Comparison of ENCODE assay signal across 18 mouse cellular contexts in the genomic region with DNA sequence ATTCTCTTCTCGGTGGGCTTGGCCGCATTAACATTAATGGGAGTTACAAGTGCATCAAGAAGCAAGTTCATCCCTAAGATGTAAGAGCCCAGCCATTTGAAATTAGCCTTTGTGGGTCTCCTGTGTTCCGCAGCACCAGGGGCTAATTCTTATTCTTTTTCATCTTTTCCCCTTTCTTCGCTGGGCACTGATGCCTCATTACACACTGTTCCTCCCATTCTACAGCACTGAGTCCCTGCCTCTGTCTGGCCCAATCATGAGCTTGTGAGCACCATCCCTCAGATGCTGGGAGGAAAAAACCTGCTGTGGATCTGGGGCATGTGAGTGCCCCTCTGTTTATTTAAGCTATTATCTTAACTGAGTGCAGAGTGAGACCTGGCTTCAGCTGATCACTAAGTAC.
"Had no signal": no experiment of that assay in that cellular context is flagged by ENCODE, and none has a peak within 500 bp of the region (broad histone marks: within the 10 kb centered on the region; RNA-seq: fewer than 3 reads in every experiment).

No protein-coding gene starts in this region.

- ATAC-seq: liver, embryonic 12.5 days had no signal

- H3K4me1 ChIP-seq: liver, embryonic 12.5 days; neural tube, embryonic 13.5 days; neural tube, embryonic 15.5 days; stomach, embryonic 15.5 days had no signal

- H3K27ac ChIP-seq: liver, embryonic 12.5 days; liver, embryonic 14.5 days; midbrain, embryonic 12.5 days; neural tube, embryonic 13.5 days; neural tube, embryonic 15.5 days; stomach, embryonic 15.5 days; stomach, postnatal 0 days had no signal

- H3K9me3 ChIP-seq: liver, embryonic 12.5 days; midbrain, embryonic 12.5 days; neural tube, embryonic 15.5 days; stomach, embryonic 15.5 days had no signal

- H3K27me3 ChIP-seq: midbrain, embryonic 12.5 days; neural tube, embryonic 13.5 days; neural tube, embryonic 15.5 days; stomach, embryonic 15.5 days had no signal

- H3K9ac ChIP-seq: liver, embryonic 12.5 days; liver, embryonic 14.5 days; lung, embryonic 14.5 days; midbrain, embryonic 12.5 days; neural tube, embryonic 13.5 days; neural tube, embryonic 15.5 days; stomach, embryonic 15.5 days had no signal

- DNase-seq: lung, adult 18-20 months; lung, embryonic 14.5 days; lung, postnatal 10 days; lung, postnatal 4 days; retina, postnatal 1 day; right cerebral cortex, adult 18-20 months; right cerebral cortex, postnatal 25 days; thymus, adult 2 months; thymus, postnatal 25 days; thymus, postnatal 4 days had no signal

- H3K4me3 ChIP-seq: liver, embryonic 12.5 days; midbrain, embryonic 12.5 days; myocyte; neural tube, embryonic 13.5 days; neural tube, embryonic 15.5 days; stomach, embryonic 15.5 days had no signal

- H3K4me2 ChIP-seq: liver, embryonic 12.5 days; lung, embryonic 14.5 days; midbrain, embryonic 12.5 days; neural tube, embryonic 13.5 days; neural tube, embryonic 15.5 days; stomach, embryonic 15.5 days had no signal

- H3K36me3 ChIP-seq: liver, embryonic 12.5 days; midbrain, embryonic 12.5 days; neural tube, embryonic 13.5 days; neural tube, embryonic 15.5 days; stomach, embryonic 15.5 days had no signal
